Mouse (Mus musculus): ENCODE results near the gene Rimbp2. TPM values are rescaled to one million over a fixed set of nuclear protein-coding genes. Genes with fewer than 3 reads are reported as not detected.
"Not testable (repeated sequence)": the region's sequence is repeated elsewhere in the genome, so short reads cannot be mapped to it uniquely, and the experiment has no call there.

The Rimbp2 gene
- 116 and 119 TPM in 2 replicates for polyA plus RNA-seq (2012; rRNA removed)

- Histone ChIP-seq H3K4me1 (ENCODE audit: control insufficient read depth, insufficient read depth, low read length) (no peaks in the 10 kb centered on the region), H3K4me3 (ENCODE audit: insufficient read depth, low read length) (peak within 1 kb of the TSS; percentile 80), H3K27ac (ENCODE audit: insufficient read depth, low read length) (peak within 1 kb of the TSS; percentile 93)
- TF ChIP-seq CTCF (IDR thresholded peaks at IDR 0.05; ENCODE audit: extremely low read depth, insufficient read depth, low read length), result no peak
- TF ChIP-seq POLR2A (IDR thresholded peaks at IDR 0.05; ENCODE audit: extremely low read depth, insufficient read depth, low read length), result peak; percentile 70
Observed at GRCm38 (mm10) chr5:128953278-128954070, at the start of gene Rimbp2. Gene Rimbp2 (minus strand): TSS chr5:128953486.

- Histone ChIP-seq H3K4me1 (ENCODE audit: control insufficient read depth, insufficient read depth, low read length) (peaks cover 4% of the 10 kb centered on the region; the same call in 1 of the 2 replicates), H3K4me3 (ENCODE audit: insufficient read depth, low read length) (no peak overlapping the region), H3K27ac (ENCODE audit: insufficient read depth, low read length) (no peak overlapping the region)
- TF ChIP-seq CTCF (IDR thresholded peaks at IDR 0.05; ENCODE audit: extremely low read depth, insufficient read depth, low read length), result no peak
- TF ChIP-seq POLR2A (IDR thresholded peaks at IDR 0.05; ENCODE audit: extremely low read depth, insufficient read depth, low read length), result no peak
Observed at GRCm38 (mm10) chr5:129002571-129003011, 49.3 kb upstream of the Rimbp2 start.

GRCm38 (mm10) chr5:129000706-129001468 lies 47.6 kb upstream of the Rimbp2 start:
- H3K27ac ChIP-seq (ENCODE audit: insufficient read depth, low read length), result no peak overlapping the region
- peaks cover 1% of the 10 kb centered on the region; the same call in 1 of the 2 replicates for H3K4me1 ChIP-seq (ENCODE audit: control insufficient read depth, insufficient read depth, low read length)
- H3K4me3 ChIP-seq (ENCODE audit: insufficient read depth, low read length), result no peak overlapping the region
- TF ChIP-seq POLR2A (IDR thresholded peaks at IDR 0.05; ENCODE audit: extremely low read depth, insufficient read depth, low read length) (no peak), CTCF (IDR thresholded peaks at IDR 0.05; ENCODE audit: extremely low read depth, insufficient read depth, low read length) (no peak)

- Histone ChIP-seq H3K4me3 (ENCODE audit: insufficient read depth, low read length) (no peak overlapping the region), H3K27ac (ENCODE audit: insufficient read depth, low read length) (no peak overlapping the region), H3K4me1 (ENCODE audit: control insufficient read depth, insufficient read depth, low read length) (peaks cover 2% of the 10 kb centered on the region; the same call in 1 of the 2 replicates)
- TF ChIP-seq POLR2A (IDR thresholded peaks at IDR 0.05; ENCODE audit: extremely low read depth, insufficient read depth, low read length) (no peak), CTCF (IDR thresholded peaks at IDR 0.05; ENCODE audit: extremely low read depth, insufficient read depth, low read length) (no peak)
Observed at GRCm38 (mm10) chr5:128987141-128987954, 34.1 kb upstream of the Rimbp2 start.

- peaks cover 2% of the 10 kb centered on the region for H3K4me1 ChIP-seq (ENCODE audit: control insufficient read depth, insufficient read depth, low read length)
Observed at GRCm38 (mm10) chr5:128985946-128986345, 32.7 kb upstream of the Rimbp2 start.

GRCm38 (mm10) chr5:128984536-128984935 lies 31.2 kb upstream of the Rimbp2 start:
- no peak for TF ChIP-seq CTCF (IDR thresholded peaks at IDR 0.05; ENCODE audit: extremely low read depth, insufficient read depth, low read length)
- TF ChIP-seq POLR2A (IDR thresholded peaks at IDR 0.05; ENCODE audit: extremely low read depth, insufficient read depth, low read length), result no peak
- Histone ChIP-seq H3K27ac (ENCODE audit: insufficient read depth, low read length) (no peak overlapping the region), H3K4me3 (ENCODE audit: insufficient read depth, low read length) (no peak overlapping the region), H3K4me1 (ENCODE audit: control insufficient read depth, insufficient read depth, low read length) (peaks cover 2% of the 10 kb centered on the region)

More at GRCm38 (mm10) chr5:128985946-128986345, 32.7 kb upstream of the Rimbp2 start:
- H3K4me3 ChIP-seq (ENCODE audit: insufficient read depth, low read length), result no peak overlapping the region
- no peak overlapping the region for H3K27ac ChIP-seq (ENCODE audit: insufficient read depth, low read length)
- TF ChIP-seq CTCF (IDR thresholded peaks at IDR 0.05; ENCODE audit: extremely low read depth, insufficient read depth, low read length), result no peak
- TF ChIP-seq POLR2A (IDR thresholded peaks at IDR 0.05; ENCODE audit: extremely low read depth, insufficient read depth, low read length), result no peak

GRCm38 (mm10) chr5:128981607-128982006 lies 28.3 kb upstream of the Rimbp2 start:
- no peak overlapping the region for H3K4me3 ChIP-seq (ENCODE audit: insufficient read depth, low read length)
- TF ChIP-seq CTCF (IDR thresholded peaks at IDR 0.05; ENCODE audit: extremely low read depth, insufficient read depth, low read length) (peak; percentile 89), POLR2A (IDR thresholded peaks at IDR 0.05; ENCODE audit: extremely low read depth, insufficient read depth, low read length) (no peak)
- H3K4me1 ChIP-seq (ENCODE audit: control insufficient read depth, insufficient read depth, low read length), result peaks cover 2% of the 10 kb centered on the region
- no peak overlapping the region for H3K27ac ChIP-seq (ENCODE audit: insufficient read depth, low read length)

GRCm38 (mm10) chr5:128980857-128981256 lies 27.6 kb upstream of the Rimbp2 start:
- TF ChIP-seq POLR2A (IDR thresholded peaks at IDR 0.05; ENCODE audit: extremely low read depth, insufficient read depth, low read length), result no peak
- TF ChIP-seq CTCF (IDR thresholded peaks at IDR 0.05; ENCODE audit: extremely low read depth, insufficient read depth, low read length), result no peak

GRCm38 (mm10) chr5:128978957-128979356 lies 25.7 kb upstream of the Rimbp2 start:
- Histone ChIP-seq H3K4me3 (ENCODE audit: insufficient read depth, low read length) (no peak overlapping the region), H3K4me1 (ENCODE audit: control insufficient read depth, insufficient read depth, low read length) (no peaks in the 10 kb centered on the region; the same call in 1 of the 2 replicates), H3K27ac (ENCODE audit: insufficient read depth, low read length) (no peak overlapping the region)
- TF ChIP-seq CTCF (IDR thresholded peaks at IDR 0.05; ENCODE audit: extremely low read depth, insufficient read depth, low read length) (no peak), POLR2A (IDR thresholded peaks at IDR 0.05; ENCODE audit: extremely low read depth, insufficient read depth, low read length) (no peak)

More at GRCm38 (mm10) chr5:128980857-128981256, 27.6 kb upstream of the Rimbp2 start:
- peaks cover 2% of the 10 kb centered on the region for H3K4me1 ChIP-seq (ENCODE audit: control insufficient read depth, insufficient read depth, low read length)
- H3K4me3 ChIP-seq (ENCODE audit: insufficient read depth, low read length), result no peak overlapping the region
- H3K27ac ChIP-seq (ENCODE audit: insufficient read depth, low read length), result no peak overlapping the region

- H3K4me3 ChIP-seq (ENCODE audit: insufficient read depth, low read length); H3K27ac ChIP-seq (ENCODE audit: insufficient read depth, low read length); H3K4me1 ChIP-seq (ENCODE audit: control insufficient read depth, insufficient read depth, low read length): not testable (repeated sequence)
Observed at GRCm38 (mm10) chr5:128977466-128977865, 24.2 kb upstream of the Rimbp2 start.
